Mouse (Mus musculus) spleen, adult 10 weeks (tissue): Measurements from ENCODE around the gene A830005F24Rik. TPM values are rescaled to one million over a fixed set of nuclear protein-coding genes. Genes with fewer than 3 reads are reported as not detected.

Source experiments
- polyA plus RNA-seq: library from polyadenylated mRNA; stranded (reverse); fragments of 350-450 nt; fragmentation: Illumina TruSeq; extraction: RNeasy Lipid Tissue Mini Kit (QIAGEN cat#74804); gene quantifications from one replicate; pipeline ENCODE4 v1.2.3, GENCODE M21; 2015; ENCODE audit warnings: low replicate concordance; ENCODE audit not compliant: insufficient read depth

A830005F24Rik gene
- polyA plus RNA-seq = 0.91 TPM

GRCm38 (mm10) chr13:48513003-48513929 lies at the start of gene A830005F24Rik, which contains the start of gene Zfp169:
Gene A830005F24Rik, plus strand, starts transcription at chr13:48513570.
Gene Zfp169, minus strand, starts transcription at chr13:48513451.

Other genes with a start within 250 kb of the A830005F24Rik start
- 22.1 TPM for gene Zfp169, start 119 bp upstream of the A830005F24Rik start, polyA plus RNA-seq
- gene Ptpdc1, start 112.1 kb downstream of the A830005F24Rik start, polyA plus RNA-seq = 4.2 TPM
- 0.28 TPM for gene Barx1, start 149.4 kb downstream of the A830005F24Rik start, polyA plus RNA-seq